Mouse (Mus musculus) left cerebral cortex, postnatal 10 days (tissue): ENCODE results near the gene Ifitm5. TPM values are rescaled to one million over a fixed set of nuclear protein-coding genes. Genes with fewer than 3 reads are reported as not detected.
A peak's percentile ranks its signal among the peaks of the same experiment; 100 is the strongest.

Source experiments
- DNase-seq, 2 experiments: peaks; one replicate each; pipeline ENCODE4 v3.0.0; 2021 to 2022; ENCODE audit warnings: low spot score in 2 of 2, mixed read lengths in 1 of 2; ENCODE audit errors: extremely low spot score in 1 of 2
- intact Hi-C: fragments of 180-260 bp; cut with DNase I; formaldehyde crosslinking; loops from one replicate; pipeline ENCODE4 v1.15.1; 2025
- total RNA-seq, 2 experiments: library from RNA; stranded (reverse); gene quantifications; 2 replicates each; pipeline ENCODE4 v1.2.3; 2021

The Ifitm5 gene
- total RNA-seq, 2 experiments from 2014 or later: not detected

DNA sequence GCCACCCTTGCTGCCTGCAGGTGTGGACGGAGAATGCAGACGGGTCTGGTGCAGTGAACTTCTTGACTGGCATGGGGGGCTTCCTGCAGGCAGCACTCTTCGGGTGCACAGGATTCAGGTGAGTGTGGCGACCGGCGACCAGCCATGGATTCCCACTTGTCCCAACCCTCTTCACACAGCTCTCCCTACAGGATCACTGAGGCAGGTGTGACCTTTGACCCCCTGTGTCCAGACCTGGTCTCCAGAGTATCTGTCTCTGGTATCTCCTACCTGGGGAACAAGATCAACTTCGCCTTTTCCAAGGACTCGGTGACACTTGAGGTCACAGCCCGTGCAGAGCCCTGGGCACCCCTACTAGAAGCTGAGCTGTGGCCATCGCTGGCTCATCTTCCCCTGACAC lies 3.8 kb downstream of the Ifitm5 start:
- DNase-seq: no peak
- intact Hi-C loops: no loop called here

DNA sequence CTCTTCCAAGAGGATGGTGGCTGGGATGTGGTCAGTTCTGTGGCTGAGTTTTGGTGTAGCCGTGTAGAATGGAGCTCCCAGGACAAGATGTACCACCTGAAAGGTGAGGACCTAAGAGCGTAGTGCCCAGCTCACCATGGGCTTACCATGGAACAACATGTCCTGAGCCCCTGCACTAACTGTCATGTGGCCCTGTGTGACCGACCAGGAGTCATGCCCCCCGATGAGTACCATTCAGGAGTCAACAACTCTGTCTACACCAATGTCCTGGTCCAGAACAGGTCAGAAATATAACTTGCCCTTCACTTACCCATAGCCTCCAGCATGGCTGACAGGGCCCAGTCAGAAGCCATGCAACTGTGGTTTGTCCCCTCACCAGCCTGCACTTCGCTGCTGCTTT lies 4.8 kb downstream of the Ifitm5 start:
- intact Hi-C loops: no loop called here
- DNase-seq: no peak

DNA sequence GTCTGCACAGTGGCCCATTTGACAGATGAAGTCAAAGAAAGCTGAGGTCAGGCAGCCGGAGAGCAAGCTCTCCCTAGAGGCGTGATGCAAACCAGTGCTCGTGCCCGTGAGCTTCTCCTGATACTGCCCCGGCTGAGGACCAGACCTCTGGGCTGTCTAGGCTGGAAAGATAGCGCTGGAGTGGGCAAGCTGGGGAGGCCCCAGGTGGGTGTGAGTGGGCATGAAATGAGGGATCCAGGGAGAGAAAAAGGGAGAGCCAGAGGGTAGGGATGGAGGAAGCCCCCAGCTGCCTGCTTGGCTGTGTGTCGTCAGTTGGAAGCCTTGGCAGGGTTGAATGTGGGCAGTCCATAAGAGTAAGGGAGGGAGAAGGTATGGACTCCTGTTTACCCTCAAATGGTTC lies 5.9 kb downstream of the Ifitm5 start:
- DNase-seq: no peak
- intact Hi-C loops: no loop called here

DNA sequence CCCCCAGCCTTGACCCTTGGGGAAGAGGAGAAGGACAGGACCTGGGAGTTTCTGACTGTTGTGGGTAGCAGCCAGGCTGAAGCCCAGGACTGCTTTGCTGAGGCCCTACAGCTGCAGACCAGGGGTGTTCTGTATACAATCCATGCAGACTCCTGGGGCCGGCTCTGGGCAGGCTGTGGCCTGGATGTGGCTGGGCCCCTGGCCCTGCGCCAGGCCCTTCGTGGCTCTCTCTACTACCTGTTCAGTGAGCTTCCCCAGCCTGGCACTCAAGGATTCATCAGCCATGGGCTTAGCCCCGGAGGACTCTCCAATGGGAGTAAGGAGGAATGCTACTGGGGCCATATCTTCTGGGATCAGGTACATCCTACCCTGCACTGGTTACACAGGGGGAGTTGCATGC lies 6.7 kb downstream of the Ifitm5 start:
- DNase-seq: no peak
- intact Hi-C loops: no loop called here

DNA sequence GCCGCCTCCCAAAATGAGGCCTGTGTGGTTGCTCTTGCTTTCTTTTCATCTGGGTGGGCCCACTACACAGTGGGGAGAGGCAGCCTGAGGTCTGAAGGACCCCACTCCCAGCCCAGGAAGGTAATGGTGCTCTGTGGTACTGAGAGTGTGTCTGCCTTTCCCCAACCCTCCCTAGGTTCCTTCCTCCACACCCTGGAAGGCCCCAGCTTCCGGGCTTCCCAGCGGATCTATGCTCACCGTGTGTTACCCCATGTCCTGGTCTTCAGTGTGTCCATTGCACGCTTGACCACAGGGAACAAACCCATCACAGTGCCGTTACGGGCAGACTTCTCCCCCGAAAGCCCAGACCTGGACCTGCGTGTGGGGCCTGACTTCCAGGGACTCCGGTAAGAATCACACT lies 7.3 kb downstream of the Ifitm5 start:
- DNase-seq: no peak
- intact Hi-C loops: no loop called here

DNA sequence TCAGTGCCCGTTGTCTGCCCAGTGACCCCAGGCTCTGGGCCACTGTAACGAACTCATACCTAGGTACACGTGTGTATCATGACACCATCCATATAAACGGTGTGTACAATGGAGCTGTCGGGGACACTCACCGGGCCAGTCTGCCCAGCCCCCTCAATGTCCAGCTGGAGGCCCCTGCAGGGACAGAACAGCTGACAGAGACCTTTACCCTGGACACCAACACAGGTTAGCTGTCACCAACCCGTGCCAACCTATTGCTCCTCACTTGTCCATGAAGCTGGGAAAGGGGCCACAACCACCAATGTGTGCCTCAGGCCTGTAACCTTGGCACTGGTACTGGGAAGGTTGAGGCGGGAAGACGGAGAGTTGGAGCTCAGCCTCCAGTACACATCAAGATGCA lies 7.8 kb downstream of the Ifitm5 start:
- intact Hi-C loops: no loop called here
- DNase-seq: no peak

DNA sequence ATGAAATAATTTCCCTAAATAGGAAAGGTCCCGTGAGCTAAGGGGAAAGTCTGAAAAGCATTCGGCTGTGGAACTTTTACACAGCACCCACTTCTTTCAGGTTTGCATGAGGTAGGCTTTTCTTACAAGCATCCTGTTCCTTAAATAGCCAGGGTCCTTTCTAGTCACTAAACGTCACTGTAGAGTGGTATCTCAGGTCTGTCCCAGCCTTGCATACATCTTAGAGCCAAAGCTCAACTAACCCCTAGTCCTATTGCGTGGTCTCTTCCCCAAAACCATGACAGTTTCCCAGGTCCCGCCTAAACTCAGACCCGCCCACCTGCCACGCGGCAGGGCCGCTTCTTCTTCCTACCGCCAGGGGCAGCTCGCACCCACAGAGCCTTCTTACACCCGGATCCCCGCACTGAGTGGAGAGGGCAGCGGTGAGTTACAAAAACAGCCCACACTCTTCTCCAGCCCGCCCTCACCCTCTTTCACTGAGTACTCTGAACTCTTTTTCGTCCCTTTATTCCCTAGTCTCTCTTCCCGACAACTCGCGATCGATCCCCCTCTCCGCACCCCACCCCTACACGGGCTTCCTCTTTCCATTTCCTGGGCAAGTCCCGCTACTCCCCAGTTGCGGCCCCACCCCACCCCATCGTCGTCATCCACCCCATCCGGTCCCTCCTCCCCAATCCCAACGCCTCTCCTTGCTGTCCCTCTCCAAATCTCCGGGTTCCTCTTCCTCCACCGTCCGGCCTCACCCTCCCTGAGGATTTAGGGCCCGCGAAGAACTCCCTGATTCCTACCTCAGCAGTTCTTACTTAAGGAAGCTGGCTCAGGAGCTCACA lies 8.7 kb downstream of the Ifitm5 start, which contains the start of gene Pgghg:
Gene Pgghg (plus strand): TSS at position 170 of the 830 bp plus-strand sequence.
- intact Hi-C loops: no loop called here
- peak in 1 of 2 experiments; percentile 86 for DNase-seq

DNA sequence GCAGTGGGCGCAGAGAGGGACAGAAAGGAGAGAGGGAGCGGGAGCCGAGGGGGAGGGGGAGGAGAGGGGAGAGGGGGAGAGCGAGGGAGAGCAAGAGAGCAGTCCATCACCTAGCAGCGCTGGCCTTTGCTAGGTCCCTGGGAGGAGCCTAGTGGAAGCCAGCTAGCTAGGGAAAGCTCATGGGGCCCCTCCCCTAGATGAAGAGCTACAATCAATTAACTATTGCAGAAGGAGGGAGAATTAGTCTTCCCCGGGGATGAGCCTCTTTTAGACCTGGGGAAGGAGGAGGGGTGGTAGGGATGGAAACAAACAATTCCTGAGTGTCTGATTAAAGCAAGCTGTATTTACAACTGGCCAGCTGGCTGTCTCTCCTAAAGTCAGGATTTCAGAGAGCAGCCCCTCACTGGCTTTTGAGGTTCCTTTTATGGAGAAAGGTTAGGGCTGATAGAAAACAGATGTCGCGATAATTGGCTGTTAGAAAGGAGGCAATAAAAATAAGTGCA lies 10.4 kb downstream of the Ifitm5 start:
- intact Hi-C loops: no loop called here

DNA sequence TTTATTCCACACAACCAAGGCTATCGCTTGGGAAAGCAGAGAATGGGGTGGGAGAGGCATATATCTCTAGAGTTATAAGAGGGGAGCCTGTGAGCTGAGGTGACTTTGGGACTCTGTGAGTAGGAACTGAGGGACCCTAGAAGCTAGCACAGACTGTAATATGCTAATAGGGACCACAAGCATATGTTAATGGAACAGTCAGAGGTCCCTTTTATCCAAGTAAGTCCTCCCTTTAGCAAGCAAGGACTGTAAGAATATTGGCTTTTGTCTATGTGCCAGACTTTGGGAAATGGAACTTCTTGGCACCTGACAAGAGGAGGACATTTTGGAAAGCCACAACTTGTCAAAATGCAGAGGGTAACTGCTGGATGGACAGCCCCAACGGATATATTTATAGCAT lies 11.2 kb downstream of the Ifitm5 start:
- DNase-seq: no peak
- intact Hi-C loops: no loop called here

More for the DNA sequence above, 10.4 kb downstream of the Ifitm5 start:
- peak in 1 of 2 experiments; percentile 55 for DNase-seq

DNA sequence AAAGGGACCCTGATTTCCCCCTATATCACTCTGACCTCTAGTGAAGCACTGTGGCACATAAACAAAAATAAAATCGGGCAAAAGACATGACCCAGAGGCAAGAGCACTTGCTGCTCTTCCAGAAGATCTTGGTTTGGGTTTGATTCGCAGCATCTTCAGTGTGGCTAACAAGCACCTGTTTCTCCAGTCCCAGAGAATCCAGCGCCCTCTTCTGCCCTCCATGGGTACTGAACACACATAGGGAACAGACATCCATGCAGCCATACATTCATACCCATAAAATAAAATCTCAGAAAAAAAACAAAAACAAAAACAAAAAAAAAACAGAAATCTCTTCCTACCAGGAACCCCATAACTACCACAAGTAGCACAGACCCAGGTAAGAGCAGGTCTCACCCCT lies 11.7 kb downstream of the Ifitm5 start:
- DNase-seq: no peak
- intact Hi-C loops: no loop called here

DNA sequence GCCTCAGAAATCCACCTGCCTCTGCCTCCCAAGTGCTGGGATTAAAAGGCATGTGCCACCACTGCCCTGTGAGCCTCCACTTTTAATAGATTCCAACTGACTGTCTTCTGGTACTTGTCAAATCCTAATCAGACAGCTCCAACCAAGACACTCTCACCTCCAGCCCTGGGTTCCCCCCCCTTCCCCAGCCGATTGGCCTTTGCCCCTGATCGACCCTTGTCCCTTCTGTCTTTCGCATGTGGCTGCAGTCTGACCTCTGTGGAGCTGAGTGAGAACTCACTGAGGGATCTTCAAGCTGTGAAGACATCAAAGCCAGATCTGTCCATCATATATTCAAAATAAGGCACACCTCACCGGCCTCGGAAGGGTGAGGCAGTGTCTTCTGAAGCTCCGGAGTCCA lies 22.9 kb downstream of the Ifitm5 start:
- no peak for DNase-seq
- intact Hi-C loops: no loop called here

DNA sequence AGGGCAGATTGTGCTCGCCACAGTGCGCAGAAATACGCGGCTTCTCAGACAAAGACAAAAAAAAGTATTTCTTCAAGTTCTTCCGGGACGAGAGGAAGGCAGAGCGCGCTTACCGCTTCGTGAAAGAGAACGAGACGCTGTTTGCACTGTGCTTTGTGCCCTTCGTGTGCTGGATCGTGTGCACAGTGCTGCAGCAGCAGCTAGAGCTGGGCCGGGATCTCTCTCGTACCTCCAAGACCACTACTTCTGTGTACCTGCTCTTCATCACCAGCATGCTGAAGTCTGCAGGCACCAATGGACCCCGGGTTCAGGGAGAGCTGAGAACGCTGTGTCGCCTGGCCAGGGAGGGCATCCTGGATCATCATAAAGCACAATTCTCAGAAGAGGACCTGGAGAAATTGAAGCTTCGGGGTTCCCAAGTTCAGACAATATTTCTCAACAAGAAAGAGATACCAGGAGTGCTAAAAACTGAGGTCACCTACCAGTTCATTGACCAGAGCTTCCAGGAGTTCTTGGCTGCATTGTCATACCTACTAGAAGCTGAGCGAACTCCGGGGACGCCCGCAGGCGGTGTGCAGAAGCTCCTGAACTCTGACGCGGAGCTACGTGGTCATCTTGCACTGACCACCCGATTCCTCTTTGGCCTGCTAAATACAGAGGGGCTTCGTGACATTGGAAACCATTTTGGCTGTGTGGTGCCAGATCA lies 26.9 kb downstream of the Ifitm5 start:
- intact Hi-C loops: no loop called here
- no peak for DNase-seq

DNA sequence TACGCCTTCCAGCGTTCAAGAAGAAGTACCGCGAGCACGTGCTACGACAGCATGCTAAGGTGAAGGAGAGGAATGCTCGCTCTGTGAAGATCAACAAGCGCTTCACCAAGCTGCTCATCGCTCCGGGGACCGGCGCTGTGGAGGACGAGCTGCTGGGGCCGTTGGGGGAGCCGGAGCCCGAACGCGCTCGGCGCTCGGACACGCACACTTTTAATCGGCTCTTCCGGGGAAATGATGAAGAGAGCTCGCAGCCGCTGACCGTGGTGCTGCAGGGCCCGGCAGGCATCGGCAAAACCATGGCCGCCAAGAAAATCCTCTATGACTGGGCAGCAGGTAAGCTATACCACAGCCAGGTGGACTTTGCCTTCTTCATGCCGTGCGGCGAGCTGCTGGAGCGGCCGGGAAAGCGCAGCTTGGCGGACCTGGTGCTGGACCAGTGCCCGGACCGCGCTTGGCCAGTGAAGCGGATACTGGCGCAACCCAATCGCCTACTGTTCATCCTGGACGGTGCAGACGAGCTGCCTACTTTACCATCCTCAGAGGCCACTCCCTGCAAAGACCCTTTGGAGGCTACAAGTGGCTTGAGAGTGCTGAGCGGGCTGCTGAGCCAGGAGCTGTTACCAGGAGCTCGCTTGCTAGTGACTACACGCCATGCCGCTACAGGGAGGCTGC lies 27.6 kb downstream of the Ifitm5 start:
- intact Hi-C loops: no loop called here
- DNase-seq: no peak

DNA sequence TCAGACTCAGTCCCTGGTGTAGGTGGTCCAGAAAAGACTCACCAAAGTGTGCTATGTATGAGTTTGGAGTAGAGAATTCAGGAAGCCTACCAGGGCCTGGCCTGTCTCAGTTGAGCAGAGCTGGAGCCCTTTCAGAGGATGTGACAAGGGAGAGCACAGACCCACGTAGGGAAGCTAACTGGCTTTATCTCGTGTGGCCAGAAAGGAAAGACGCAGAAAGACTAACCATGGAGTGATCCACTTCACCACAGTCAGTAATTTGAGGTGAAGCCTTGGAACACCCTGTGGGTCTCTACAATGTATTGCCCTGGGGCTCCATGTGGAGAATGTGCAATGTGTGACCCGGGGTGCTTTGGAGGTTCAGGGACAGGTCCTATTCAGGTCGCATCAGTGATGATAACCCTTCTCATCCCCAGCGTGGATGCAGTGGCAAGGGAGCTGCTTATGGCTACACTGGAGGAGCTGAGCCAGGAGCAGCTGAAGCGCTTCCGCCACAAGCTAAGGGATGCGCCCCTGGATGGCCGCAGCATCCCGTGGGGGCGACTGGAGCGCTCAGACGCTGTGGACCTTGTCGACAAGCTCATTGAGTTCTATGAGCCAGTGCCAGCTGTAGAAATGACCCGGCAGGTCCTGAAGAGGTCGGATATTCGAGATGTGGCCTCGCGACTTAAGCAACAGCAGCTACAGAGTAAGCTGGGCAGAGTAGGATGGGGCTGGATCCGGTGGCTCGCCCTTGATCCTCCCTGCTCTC lies 28.7 kb downstream of the Ifitm5 start:
- DNase-seq: no peak
- intact Hi-C loops: no loop called here

DNA sequence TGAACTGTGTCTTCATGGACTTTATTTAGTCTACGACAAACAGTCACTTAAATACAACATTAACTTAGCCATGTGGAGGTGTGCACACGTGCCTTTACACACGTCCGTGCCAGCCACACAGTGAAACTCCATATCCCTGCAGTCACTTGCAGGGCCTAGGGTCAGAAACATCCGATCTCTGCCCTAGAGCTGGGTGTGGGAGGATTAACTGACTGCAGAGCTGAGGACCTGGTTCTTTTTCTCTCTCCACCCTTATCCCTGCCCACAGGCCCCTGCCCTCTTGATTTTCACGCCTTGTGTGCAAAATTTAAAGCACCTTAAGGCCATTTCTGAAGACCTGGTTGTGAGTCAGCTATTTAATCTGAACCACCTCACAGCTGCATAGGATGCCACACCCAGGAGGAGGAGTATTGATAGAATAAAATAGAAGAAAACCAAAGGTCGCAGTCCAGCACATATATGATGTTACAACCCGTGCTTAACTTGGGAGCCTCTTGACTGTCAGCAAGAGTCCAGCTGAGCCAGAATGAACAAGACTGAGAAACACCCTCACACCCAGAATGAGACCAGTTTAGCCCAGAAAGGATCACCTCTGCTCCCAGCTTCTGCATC lies 29.6 kb downstream of the Ifitm5 start, which contains the start of gene Nlrp6:
Gene Nlrp6 (plus strand): TSS at position 485 of the 612 bp plus-strand sequence.
- no peak for DNase-seq
- intact Hi-C loops: no loop called here

DNA sequence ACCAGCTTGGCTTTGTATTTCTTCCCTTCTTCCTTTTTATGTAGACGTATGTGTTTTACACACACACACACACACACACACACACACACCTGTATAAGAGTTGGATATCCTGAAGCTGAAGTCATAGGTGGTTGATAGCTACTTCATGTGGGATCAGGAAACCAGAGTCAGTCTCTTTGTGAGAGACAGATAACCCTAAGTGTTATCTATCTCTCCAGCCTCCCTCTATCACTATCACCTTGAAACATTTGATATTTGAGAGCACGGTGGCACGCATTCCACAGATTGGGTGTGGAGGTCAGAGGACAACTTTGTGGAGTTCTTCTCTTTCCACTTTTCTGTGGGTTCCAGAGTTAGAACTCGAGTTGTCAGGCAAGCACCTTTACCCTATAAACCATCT lies 30.2 kb downstream of the Ifitm5 start:
- DNase-seq: no peak
- intact Hi-C loops: no loop called here

DNA sequence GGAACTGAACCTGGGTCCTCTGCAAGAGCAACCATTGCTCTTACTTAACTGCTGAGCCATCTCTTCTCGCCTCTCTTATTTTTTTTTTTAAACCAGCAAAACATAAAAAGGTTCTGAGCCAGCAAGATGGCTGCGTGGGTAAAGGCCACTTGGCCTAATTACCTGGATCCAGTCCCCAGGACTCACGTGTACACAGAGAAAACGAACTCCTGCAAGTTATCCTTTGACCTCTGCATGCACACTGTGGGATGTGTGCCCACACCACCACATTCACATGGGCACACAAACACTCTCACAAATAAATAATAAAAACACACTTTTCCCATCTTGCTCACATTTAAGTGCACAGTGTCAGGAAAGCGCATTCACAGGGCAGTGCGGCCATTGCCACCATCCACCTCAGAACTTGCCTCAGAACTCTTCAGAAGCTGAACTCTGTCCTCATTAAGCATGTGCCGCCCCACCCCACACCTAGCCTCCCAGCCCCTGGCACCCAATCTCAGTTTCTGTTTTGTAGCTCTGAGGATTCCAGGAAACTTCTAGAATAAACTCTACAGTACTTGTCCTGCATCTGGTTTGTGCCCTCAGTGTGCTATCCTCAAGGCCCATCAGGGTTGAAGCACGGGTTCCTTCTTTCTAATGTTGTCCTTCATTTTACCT lies 35.9 kb downstream of the Ifitm5 start:
- intact Hi-C loops: no loop called here
- DNase-seq: no peak
